Mouse (Mus musculus): ENCODE measurements around the gene Ube2k.
"Not testable (repeated sequence)": the region's sequence is repeated elsewhere in the genome, so short reads cannot be mapped to it uniquely, and the experiment has no call there.

Gene Ube2k

GRCm38 (mm10) chr5:65536751-65537419 is at the start of gene Ube2k, which contains the start of gene Smim14:
TSS of gene Ube2k (plus strand) at chr5:65537233.
TSS of gene Smim14 (minus strand) at chr5:65537184.
- DNase-seq (ENCODE audit: low read depth, low spot score), result peak; percentile 92

GRCm38 (mm10) chr5:65487381-65487780 is 49.7 kb upstream of the Ube2k start:
- no peak for DNase-seq (ENCODE audit: low read depth, low spot score)

GRCm38 (mm10) chr5:65488725-65489124 is 48.3 kb upstream of the Ube2k start:
- no peak for DNase-seq (ENCODE audit: low read depth, low spot score)

- no peak for DNase-seq (ENCODE audit: low read depth, low spot score)
These were observed 47.2 kb upstream of the Ube2k start for GRCm38 (mm10) chr5:65489830-65490229.

GRCm38 (mm10) chr5:65491767-65492715 is 45.0 kb upstream of the Ube2k start:
- DNase-seq (ENCODE audit: low read depth, low spot score), result no peak

- DNase-seq (ENCODE audit: low read depth, low spot score), result peak; percentile 82
These were observed 44.1 kb upstream of the Ube2k start, which contains the start of gene Gm43552 for GRCm38 (mm10) chr5:65492716-65493531. TSS of gene Gm43552 (minus strand) at chr5:65492833.

- no peak for DNase-seq (ENCODE audit: low read depth, low spot score)
These were observed 36.8 kb upstream of the Ube2k start for GRCm38 (mm10) chr5:65500231-65500630.

- no peak for DNase-seq (ENCODE audit: low read depth, low spot score)
These were observed 35.6 kb upstream of the Ube2k start for GRCm38 (mm10) chr5:65501407-65501806.

- DNase-seq (ENCODE audit: low read depth, low spot score), result peak; percentile 11
These were observed 31.2 kb upstream of the Ube2k start for GRCm38 (mm10) chr5:65505786-65506185.

GRCm38 (mm10) chr5:65508395-65508794 is 28.6 kb upstream of the Ube2k start:
- no peak for DNase-seq (ENCODE audit: low read depth, low spot score)

- DNase-seq (ENCODE audit: low read depth, low spot score), result no peak
These were observed 23.5 kb upstream of the Ube2k start for GRCm38 (mm10) chr5:65513506-65513905.

- no peak for DNase-seq (ENCODE audit: low read depth, low spot score)
These were observed 22.3 kb upstream of the Ube2k start for GRCm38 (mm10) chr5:65514635-65515278.

GRCm38 (mm10) chr5:65521803-65522202 is 15.2 kb upstream of the Ube2k start:
- no peak for DNase-seq (ENCODE audit: low read depth, low spot score)

- no peak for DNase-seq (ENCODE audit: low read depth, low spot score)
These were observed 12.2 kb upstream of the Ube2k start for GRCm38 (mm10) chr5:65524831-65525230.

GRCm38 (mm10) chr5:65525674-65526443 is 11.2 kb upstream of the Ube2k start:
- DNase-seq (ENCODE audit: low read depth, low spot score), result no peak

GRCm38 (mm10) chr5:65531283-65531682 is 5.8 kb upstream of the Ube2k start:
- DNase-seq (ENCODE audit: low read depth, low spot score), result no peak

GRCm38 (mm10) chr5:65534496-65534895 is 2.5 kb upstream of the Ube2k start:
- no peak for DNase-seq (ENCODE audit: low read depth, low spot score)

- DNase-seq (ENCODE audit: low read depth, low spot score), result peak; percentile 9
These were observed 1.5 kb upstream of the Ube2k start for GRCm38 (mm10) chr5:65535457-65536067.

- DNase-seq (ENCODE audit: low read depth, low spot score), result not testable (repeated sequence)
These were observed 966 bp upstream of the Ube2k start for GRCm38 (mm10) chr5:65536068-65536465.
